Mouse (Mus musculus): Measurements from ENCODE around the gene Hook2.

- no peak for TF ChIP-seq CTCF (IDR thresholded peaks at IDR 0.05; ENCODE audit: control insufficient read depth, insufficient read depth, insufficient read length)
- TF ChIP-seq MYOD1 (IDR thresholded peaks at IDR 0.05; ENCODE audit: control insufficient read depth, insufficient read length, low read depth), result no peak
- no peak for TF ChIP-seq USF1 (IDR thresholded peaks at IDR 0.05; ENCODE audit: low read depth)
Observed at GRCm38 (mm10) chr8:84970135-84970790, 20.1 kb upstream of the Hook2 start.

Measured in C2C12 (cell line).